Mouse (Mus musculus) T-helper 1 cell (primary cell): ENCODE measurements around the gene Atp5h.

Source experiments
- in situ Hi-C: fragments of 300-600 bp; cut with MboI, MseI; formaldehyde crosslinking; loops from one replicate; pipeline ENCODE4 v1.15.1; 2025; ENCODE audit warnings: high pct_unique_total_duplicates

Gene Atp5h

DNA sequence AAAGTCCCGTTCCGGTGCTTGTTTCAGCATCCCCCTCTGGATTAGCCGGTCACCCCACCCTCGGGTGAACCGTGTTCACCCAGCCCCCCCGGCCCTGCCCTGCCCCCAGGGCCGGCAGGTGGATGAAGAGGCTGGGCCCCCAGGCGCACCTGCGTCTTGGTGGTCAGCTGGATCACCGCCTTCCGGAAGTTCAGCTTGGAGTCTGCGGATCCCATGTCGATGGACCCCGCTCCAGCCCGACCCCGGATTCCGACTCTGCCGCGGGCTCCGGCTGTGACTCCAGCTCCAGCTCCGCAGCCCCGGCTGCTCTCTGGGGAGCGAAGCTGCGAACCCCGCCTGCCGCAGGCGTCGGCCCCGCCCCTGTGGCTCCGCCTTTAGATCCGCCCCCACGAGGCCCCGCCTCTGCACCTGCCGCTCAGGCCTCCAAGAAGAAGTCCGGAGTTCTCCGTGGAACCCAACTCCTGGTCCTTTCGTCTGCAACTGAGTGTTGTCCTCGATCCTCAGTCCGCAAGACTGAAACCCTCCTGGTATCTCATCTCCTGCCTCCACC lies 52.3 kb downstream of the Atp5h start, which contains the start of gene Hid1:
Hid1 (minus strand) TSS at position 362 of the 550 bp plus-strand sequence.
- in situ Hi-C loops, result no loop called here

DNA sequence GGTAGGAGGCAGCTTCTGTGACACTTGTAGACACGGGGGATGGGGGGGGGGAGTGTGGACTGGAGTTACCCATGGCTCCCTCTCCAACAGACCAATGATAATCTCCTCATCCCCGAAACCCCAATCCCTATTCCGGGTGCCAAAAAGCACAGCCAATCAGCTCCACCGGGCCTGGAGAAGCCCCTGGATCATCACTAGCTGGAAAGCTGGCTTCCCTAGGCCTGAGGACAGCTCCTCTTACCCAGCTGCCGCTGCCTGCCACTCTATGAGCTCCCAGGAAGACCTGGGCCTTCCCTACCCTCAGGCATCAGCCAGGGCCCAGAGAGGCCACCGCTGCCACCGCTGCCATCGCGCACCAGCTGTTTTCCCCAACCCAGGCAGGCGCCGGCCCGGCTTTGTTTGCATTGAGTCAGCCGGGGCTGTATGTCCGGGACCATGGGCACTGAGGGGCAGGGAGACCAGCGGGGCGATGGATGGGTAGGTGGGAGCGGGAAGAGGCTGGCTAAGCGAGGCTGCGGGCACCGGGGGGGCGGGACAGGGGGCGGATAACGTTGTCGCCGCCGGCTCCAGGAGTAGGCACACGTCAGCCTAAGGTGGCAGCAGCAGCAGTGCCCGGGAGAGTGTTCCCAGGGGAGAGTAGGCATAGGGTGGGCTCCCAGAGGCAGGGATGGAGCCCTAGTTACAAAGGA lies 52.9 kb downstream of the Atp5h start:
- in situ Hi-C loops, result no loop called here

- in situ Hi-C loops, result no loop called here
Measured at GRCm38 (mm10) chr11:115366039-115366705, 53.6 kb downstream of the Atp5h start.
